Mouse (Mus musculus) embryonic fibroblast, embryonic 13.5 days (primary cell): ENCODE results near the gene Cnksr2.

Experiments
- CTCF ChIP-seq: IDR thresholded peaks from 2 replicates; pipeline ENCODE4 v1.5.1; 2011; ENCODE audit warnings: mild to moderate bottlenecking, control low read depth, low read length, moderate library complexity, borderline replicate concordance; ENCODE audit not compliant: insufficient read depth
- POLR2A ChIP-seq: IDR thresholded peaks from 2 replicates; pipeline ENCODE4 v1.6.1; 2011; ENCODE audit warnings: low read depth, mild to moderate bottlenecking, control low read depth, low read length, moderate library complexity

GRCm38 (mm10) chrX:158043844-158044140, 698 bp upstream of the Cnksr2 start:
- TF ChIP-seq CTCF (no peak), POLR2A (no peak)
